In the genomic region with DNA sequence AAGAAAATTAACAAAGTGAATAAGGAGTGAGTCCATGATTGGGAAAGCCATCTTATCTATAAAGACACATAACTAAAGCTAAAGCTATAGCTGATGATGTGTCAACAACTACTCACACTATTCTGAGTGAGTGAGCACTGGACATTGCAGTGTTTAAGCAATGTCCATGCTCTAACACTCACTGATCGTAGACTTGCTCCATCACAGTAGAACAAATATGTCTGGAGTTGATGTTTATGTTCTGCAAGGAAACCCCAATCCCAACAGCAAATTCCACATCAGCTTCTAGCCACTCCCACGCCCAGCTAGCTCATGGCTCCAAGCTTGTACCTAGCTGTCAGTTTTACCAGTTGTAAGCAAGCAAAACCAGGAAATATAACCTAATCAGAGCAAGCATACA, we compare ENCODE assay signal across 27 mouse cellular contexts. TPM values are rescaled to one million over a fixed set of nuclear protein-coding genes. Genes with fewer than 3 reads are reported as not detected.
"Had no signal": no experiment of that assay in that cellular context is flagged by ENCODE, and none has a peak within 500 bp of the region (broad histone marks: within the 10 kb centered on the region; RNA-seq: fewer than 3 reads in every experiment).

No protein-coding gene starts in this region.

- H3K9me3 ChIP-seq: liver, embryonic 12.5 days; midbrain, embryonic 10.5 days; neural tube, embryonic 13.5 days; neural tube, embryonic 15.5 days had no signal

- DNase-seq: lung, adult 18-20 months; lung, postnatal 4 days; midbrain, embryonic 14.5 days; retina, postnatal 1 day; right cerebral cortex, adult 18-20 months; right cerebral cortex, postnatal 25 days; right cerebral cortex, postnatal 4 days; spleen, adult 18-20 months; thymus, adult 18-20 months; thymus, postnatal 14 days; thymus, postnatal 36 days had no signal

- ATAC-seq: liver, embryonic 12.5 days; midbrain, embryonic 16.5 days had no signal

- H3K4me2 ChIP-seq: liver, embryonic 12.5 days; midbrain, embryonic 12.5 days; neural tube, embryonic 13.5 days; neural tube, embryonic 15.5 days had no signal

- H3K27ac ChIP-seq: liver, embryonic 12.5 days; liver, embryonic 14.5 days; midbrain, embryonic 10.5 days; midbrain, embryonic 12.5 days; neural tube, embryonic 13.5 days; neural tube, embryonic 15.5 days had no signal

- H3K27me3 ChIP-seq: liver, embryonic 12.5 days; midbrain, embryonic 12.5 days; neural tube, embryonic 13.5 days; neural tube, embryonic 15.5 days had no signal

- H3K4me3 ChIP-seq: liver, embryonic 12.5 days; midbrain, embryonic 10.5 days; midbrain, embryonic 12.5 days; myocyte; neural tube, embryonic 13.5 days; neural tube, embryonic 15.5 days had no signal

- H3K36me3 ChIP-seq: liver, embryonic 12.5 days; midbrain, embryonic 10.5 days; midbrain, embryonic 12.5 days; neural tube, embryonic 13.5 days; neural tube, embryonic 15.5 days had no signal

- H3K4me1 ChIP-seq: liver, embryonic 12.5 days; midbrain, embryonic 10.5 days; midbrain, embryonic 12.5 days; neural tube, embryonic 13.5 days had no signal

- H3K9ac ChIP-seq: liver, embryonic 12.5 days; liver, embryonic 14.5 days; midbrain, embryonic 12.5 days; neural tube, embryonic 13.5 days; neural tube, embryonic 15.5 days had no signal

RNA-seq across cellular contexts. Expression of gene Capza3, which starts 54.5 kb away (rescaled TPM):
- total RNA-seq: megakaryocyte, adult 5-6 weeks; megakaryocyte-erythroid progenitor cell, adult 5-6 weeks had no signal
- polyA plus RNA-seq: liver, embryonic 12.5 days; liver, embryonic 14.5 days; liver, embryonic 16.5 days; midbrain, embryonic 10.5 days; midbrain, embryonic 12.5 days; midbrain, embryonic 14.5 days; midbrain, embryonic 16.5 days; myocyte; neural tube, embryonic 11.5 days; neural tube, embryonic 13.5 days; neural tube, embryonic 15.5 days; small intestine, adult 2 months; stomach, embryonic 14.5 days; stomach, embryonic 16.5 days; thymus, postnatal 0 days had no signal

RNA-seq across cellular contexts. Expression of gene Plcz1, which starts 54.7 kb away (rescaled TPM):
- total RNA-seq: megakaryocyte, adult 5-6 weeks; megakaryocyte-erythroid progenitor cell, adult 5-6 weeks had no signal
- polyA plus RNA-seq: liver, embryonic 12.5 days; liver, embryonic 14.5 days; liver, embryonic 16.5 days; midbrain, embryonic 10.5 days; midbrain, embryonic 12.5 days; myocyte; neural tube, embryonic 11.5 days; neural tube, embryonic 13.5 days; small intestine, adult 2 months; stomach, embryonic 14.5 days had no signal
